Mouse (Mus musculus) embryonic facial prominence, embryonic 15.5 days (tissue): ENCODE data around the gene Cnih4. TPM values are rescaled to one million over a fixed set of nuclear protein-coding genes. Genes with fewer than 3 reads are reported as not detected.

Experiments
- ATAC-seq: fragments of 200-750 bp; cut with Nextera tagmentation; 2 replicates; pipeline ENCODE4 v1.8.0; 2017; ENCODE audit warnings: low read depth, moderate TSS enrichment; ENCODE audit not compliant: insufficient number of reproducible peaks, low FRiP score, low TSS enrichment
- H3K27ac ChIP-seq: fragments of 300-500 bp; sonication (generic); replicated peaks from 2 replicates; pipeline ENCODE4 v1.5.1; 2015; ENCODE audit warnings: mild to moderate bottlenecking, inconsistent platforms
- H3K27me3 ChIP-seq: fragments of 300-500 bp; sonication (generic); 2 replicates; pipeline ENCODE4 v1.6.1; 2015; ENCODE audit warnings: inconsistent platforms
- H3K36me3 ChIP-seq: fragments of 300-500 bp; sonication (generic); 2 replicates; pipeline ENCODE4 v1.6.1; 2015; ENCODE audit warnings: mild to moderate bottlenecking, inconsistent platforms
- H3K4me1 ChIP-seq: fragments of 300-500 bp; sonication (generic); 2 replicates; pipeline ENCODE4 v1.6.1; 2015; ENCODE audit warnings: inconsistent platforms
- H3K4me2 ChIP-seq: fragments of 300-500 bp; sonication (generic); replicated peaks from 2 replicates; pipeline ENCODE4 v1.6.1; 2015; ENCODE audit warnings: mild to moderate bottlenecking, inconsistent platforms
- H3K4me3 ChIP-seq: fragments of 300-500 bp; sonication (generic); replicated peaks from 2 replicates; pipeline ENCODE4 v1.5.1; 2015; ENCODE audit warnings: mild to moderate bottlenecking, inconsistent platforms
- H3K9ac ChIP-seq: fragments of 300-500 bp; sonication (generic); 2 replicates; pipeline ENCODE4 v1.6.1; 2015; ENCODE audit warnings: inconsistent platforms
- H3K9me3 ChIP-seq: fragments of 300-500 bp; sonication (generic); replicated peaks from 2 replicates; pipeline ENCODE4 v1.6.1; 2016; ENCODE audit warnings: inconsistent platforms
- WGBS: fragments of 180-500 bp; shearing (Covaris S2); methylation state at CpG from one replicate; pipeline ENCODE4 v1.1.7; 2015; 5-methylcytosine and 5-hydroxymethylcytosine counted together
- polyA plus RNA-seq: library from polyadenylated mRNA; unstranded; fragments of >200 nt; fragmentation: Nextera tagmentation; extraction: Ambion mirVana; gene quantifications from 2 replicates; pipeline ENCODE4 v1.2.1, GENCODE M21; 2015

Cnih4 gene
- 101 and 109 TPM in 2 replicates for polyA plus RNA-seq

DNA sequence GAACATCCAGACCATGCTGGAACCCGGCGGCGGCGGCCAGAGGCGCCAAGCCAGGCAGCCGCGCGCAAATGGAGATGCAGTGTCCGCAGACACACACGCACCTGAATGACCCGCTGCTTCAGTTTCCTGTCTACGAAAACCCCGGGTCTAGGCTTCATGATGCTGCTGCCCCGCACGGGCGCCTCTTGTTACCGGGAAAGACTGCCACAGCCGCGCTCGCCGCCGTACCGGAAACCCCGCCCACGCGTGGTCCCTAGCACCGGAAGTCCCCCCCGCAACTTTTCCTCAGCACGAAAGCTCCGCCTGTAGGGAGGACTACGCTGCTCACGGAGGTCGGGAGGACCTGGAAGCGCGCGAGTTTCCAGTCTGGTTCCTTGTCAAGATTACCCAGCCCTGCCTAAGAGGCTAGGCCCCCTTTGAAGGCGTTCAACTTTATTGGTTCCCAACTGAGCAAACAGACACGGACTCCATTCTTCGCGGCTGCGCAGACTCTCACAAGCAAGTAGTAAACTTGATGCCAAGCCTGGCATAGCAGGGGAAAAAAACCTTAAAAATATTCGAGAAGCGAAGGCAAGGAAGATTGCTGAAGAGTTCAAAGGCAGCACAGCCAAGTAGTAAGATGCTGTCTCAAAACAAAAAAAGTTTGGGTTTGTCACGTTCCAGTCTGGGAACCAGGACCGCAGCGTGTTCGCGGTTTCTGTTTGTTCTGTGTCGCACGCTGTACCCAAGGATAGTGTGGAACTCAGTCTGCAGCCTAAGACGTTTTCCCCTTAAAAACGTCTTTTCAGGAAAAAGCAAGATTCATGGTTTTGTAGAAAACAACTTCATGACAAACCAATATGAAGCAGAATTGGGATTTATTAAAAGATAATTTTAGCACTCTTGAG lies at the start of gene Cnih4, which contains the start of gene Nvl:
TSS of gene Cnih4 (plus strand) at position 744 of the 887 bp plus-strand sequence.
TSS of gene Nvl (minus strand) at position 255 of the 887 bp plus-strand sequence.
- Histone ChIP-seq H3K9me3 (no peaks in the 10 kb centered on the region), H3K4me2 (peak within 1 kb of the TSS; percentile 60), H3K4me1 (peaks cover 14% of the 10 kb centered on the region), H3K4me3 (peak within 1 kb of the TSS; percentile 84), H3K36me3 (peaks cover 22% of the 10 kb centered on the region), H3K27me3 (no peaks in the 10 kb centered on the region), H3K9ac (peak within 1 kb of the TSS; percentile 66), H3K27ac (peak within 1 kb of the TSS; percentile 93)
- WGBS, result under 1% methylated on average over 52 of the region's 52 CpGs
- peak; percentile 99 for ATAC-seq

DNA sequence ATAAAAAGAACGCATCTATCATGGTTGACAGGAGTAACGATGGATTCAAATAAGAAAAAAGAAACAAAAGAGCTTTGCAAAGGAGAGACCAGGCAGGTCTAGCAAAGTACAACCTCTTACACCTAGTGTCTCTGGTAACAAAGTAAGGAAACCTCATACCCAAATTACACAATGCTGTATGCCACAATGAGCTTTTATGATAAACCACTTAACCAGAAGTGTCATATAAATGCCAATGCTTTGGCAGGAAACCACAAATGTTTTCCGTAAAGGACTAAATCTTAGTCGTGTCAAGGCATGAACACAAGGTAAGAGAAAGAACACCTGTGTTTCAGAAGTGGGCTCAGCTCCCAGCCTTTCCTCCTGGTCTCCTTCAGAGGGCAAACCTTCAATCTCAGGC lies 27.4 kb upstream of the Cnih4 start:
- H3K4me2 ChIP-seq, result no peak overlapping the region
- no peak overlapping the region for H3K4me3 ChIP-seq
- H3K4me1 ChIP-seq, result no peaks in the 10 kb centered on the region
- no peak overlapping the region for H3K27ac ChIP-seq
- 84% methylated on average over 4 of the region's 4 CpGs for WGBS
- H3K36me3 ChIP-seq, result peaks cover 57% of the 10 kb centered on the region
- no peaks in the 10 kb centered on the region for H3K9me3 ChIP-seq
- no peak for ATAC-seq
- no peaks in the 10 kb centered on the region for H3K27me3 ChIP-seq
- no peak overlapping the region for H3K9ac ChIP-seq

DNA sequence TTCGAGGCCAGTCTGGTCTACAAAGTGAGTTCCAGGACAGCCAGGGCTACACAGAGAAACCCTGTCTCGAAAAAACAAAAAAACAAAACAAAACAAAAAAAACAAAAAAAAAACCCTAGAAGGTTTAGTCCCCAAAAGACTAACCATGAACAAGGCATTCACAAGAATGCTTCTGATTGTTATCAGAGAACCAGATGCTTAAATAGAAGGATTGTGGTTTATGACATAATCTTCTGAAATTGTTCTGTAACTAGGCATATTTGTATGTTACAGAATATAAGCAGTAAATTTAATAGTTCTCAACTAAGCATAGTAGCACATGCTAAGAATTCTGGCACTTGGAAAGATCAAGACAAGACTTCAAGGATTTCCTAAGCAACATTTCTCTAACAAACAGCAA lies 20.3 kb upstream of the Cnih4 start:
- WGBS, result 91% methylated on average over 2 of the region's 2 CpGs
- H3K36me3 ChIP-seq, result peaks cover 70% of the 10 kb centered on the region
- no peaks in the 10 kb centered on the region for H3K9me3 ChIP-seq
- H3K9ac ChIP-seq, result no peak overlapping the region
- ATAC-seq, result no peak
- H3K4me2 ChIP-seq, result no peak overlapping the region
- H3K27me3 ChIP-seq, result no peaks in the 10 kb centered on the region
- no peak overlapping the region for H3K4me3 ChIP-seq
- no peaks in the 10 kb centered on the region for H3K4me1 ChIP-seq
- no peak overlapping the region for H3K27ac ChIP-seq

DNA sequence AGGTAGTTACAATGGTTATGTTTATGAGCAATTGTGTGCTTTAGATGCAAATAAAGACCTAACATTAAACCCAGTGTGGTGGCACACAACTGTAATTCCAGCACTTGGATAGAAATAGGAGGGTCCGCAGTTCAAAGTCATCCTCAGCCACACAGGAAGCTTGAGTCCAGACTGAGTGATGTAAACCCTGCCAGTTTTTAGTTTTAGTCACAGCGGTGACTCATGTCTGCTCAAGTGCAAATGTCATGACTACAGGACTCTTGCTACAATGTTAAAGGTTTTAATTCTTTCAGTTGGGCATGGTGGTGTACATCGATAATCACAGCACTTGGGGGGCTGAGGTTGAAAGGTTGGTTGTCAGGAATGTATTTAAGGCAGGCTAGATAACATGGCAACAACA lies 18.6 kb upstream of the Cnih4 start:
- Histone ChIP-seq H3K27me3 (no peaks in the 10 kb centered on the region), H3K4me2 (no peak overlapping the region), H3K36me3 (peaks cover 74% of the 10 kb centered on the region), H3K9me3 (no peaks in the 10 kb centered on the region), H3K4me3 (no peak overlapping the region), H3K27ac (no peak overlapping the region), H3K9ac (no peak overlapping the region), H3K4me1 (no peaks in the 10 kb centered on the region)
- ATAC-seq, result no peak
- WGBS, result 95% methylated on average over 3 of the region's 3 CpGs

DNA sequence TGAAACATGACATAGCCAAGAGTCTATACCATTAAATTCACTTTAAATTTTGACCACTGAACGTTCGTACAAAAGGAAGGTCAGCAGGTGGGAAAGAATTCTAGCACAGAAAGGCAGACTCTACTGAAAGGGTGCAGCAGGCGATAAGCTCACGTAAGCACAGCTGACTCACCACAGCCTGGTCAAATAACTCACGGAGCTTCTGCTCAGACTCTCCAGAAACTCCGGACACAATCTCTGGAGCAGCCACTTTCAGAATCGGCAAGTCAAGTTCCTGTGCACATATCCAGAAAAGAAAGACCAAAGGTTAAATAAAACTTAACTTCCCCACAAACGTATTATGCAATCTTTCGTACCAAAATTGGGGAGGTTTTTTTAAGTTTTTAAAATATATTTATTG lies 17.7 kb upstream of the Cnih4 start:
- ATAC-seq, result no peak
- 93% methylated on average over 9 of the region's 9 CpGs for WGBS
- Histone ChIP-seq H3K4me2 (no peak overlapping the region), H3K36me3 (peaks cover 77% of the 10 kb centered on the region), H3K9me3 (no peaks in the 10 kb centered on the region), H3K4me3 (no peak overlapping the region), H3K4me1 (no peaks in the 10 kb centered on the region), H3K27ac (no peak overlapping the region), H3K27me3 (no peaks in the 10 kb centered on the region), H3K9ac (no peak overlapping the region)

DNA sequence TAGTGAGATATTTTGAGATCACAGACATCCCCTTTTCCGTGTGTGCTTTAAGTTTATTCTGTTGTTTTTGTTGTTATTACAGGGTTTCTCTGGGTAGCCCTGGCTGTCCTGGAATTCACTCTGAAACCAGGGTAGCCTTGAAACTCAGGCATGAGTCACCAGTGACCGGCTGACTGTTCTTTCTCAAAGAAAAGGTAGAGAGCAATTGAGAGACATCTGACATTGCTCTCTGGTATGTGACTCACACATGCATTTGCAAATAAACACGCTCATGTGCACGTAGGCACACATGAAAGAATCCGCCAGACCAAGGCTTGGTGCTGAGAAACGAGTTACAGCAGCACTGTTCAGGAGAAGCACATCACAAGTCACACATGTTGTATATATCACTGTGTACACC lies 12.6 kb upstream of the Cnih4 start:
- WGBS, result 96% methylated on average over 6 of the region's 6 CpGs

DNA sequence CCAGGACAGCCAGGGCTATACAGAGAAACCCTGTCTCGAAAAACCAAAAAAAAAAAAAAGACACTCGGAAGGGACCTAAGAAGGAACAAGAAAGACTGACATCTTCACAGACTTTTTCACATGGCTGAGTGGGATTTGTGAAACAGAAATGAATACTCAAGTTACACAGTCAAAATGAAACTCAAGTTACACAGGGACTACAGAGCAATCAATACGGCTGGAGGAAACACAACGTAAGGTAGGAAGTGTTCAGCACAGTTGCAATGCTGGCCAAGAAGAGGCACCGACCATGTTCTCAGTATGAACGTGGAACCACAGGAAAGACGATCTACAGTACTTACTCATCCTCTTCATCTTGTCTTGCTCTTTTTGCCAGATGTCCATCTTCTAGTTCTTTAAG lies 5.8 kb upstream of the Cnih4 start:
- H3K4me2 ChIP-seq, result no peak overlapping the region
- 86% methylated on average over 7 of the region's 7 CpGs for WGBS
- no peak overlapping the region for H3K9ac ChIP-seq
- no peaks in the 10 kb centered on the region for H3K27me3 ChIP-seq
- H3K4me1 ChIP-seq, result peaks cover 5% of the 10 kb centered on the region
- H3K9me3 ChIP-seq, result no peaks in the 10 kb centered on the region
- H3K27ac ChIP-seq, result no peak overlapping the region
- no peak for ATAC-seq
- H3K4me3 ChIP-seq, result no peak overlapping the region
- H3K36me3 ChIP-seq, result peaks cover 54% of the 10 kb centered on the region

More for the DNA sequence above, 12.6 kb upstream of the Cnih4 start:
- Histone ChIP-seq H3K27me3 (no peaks in the 10 kb centered on the region), H3K36me3 (peaks cover 75% of the 10 kb centered on the region), H3K9me3 (no peaks in the 10 kb centered on the region), H3K27ac (no peak overlapping the region), H3K4me2 (no peak overlapping the region), H3K4me3 (no peak overlapping the region), H3K4me1 (no peaks in the 10 kb centered on the region), H3K9ac (no peak overlapping the region)
- ATAC-seq, result no peak

DNA sequence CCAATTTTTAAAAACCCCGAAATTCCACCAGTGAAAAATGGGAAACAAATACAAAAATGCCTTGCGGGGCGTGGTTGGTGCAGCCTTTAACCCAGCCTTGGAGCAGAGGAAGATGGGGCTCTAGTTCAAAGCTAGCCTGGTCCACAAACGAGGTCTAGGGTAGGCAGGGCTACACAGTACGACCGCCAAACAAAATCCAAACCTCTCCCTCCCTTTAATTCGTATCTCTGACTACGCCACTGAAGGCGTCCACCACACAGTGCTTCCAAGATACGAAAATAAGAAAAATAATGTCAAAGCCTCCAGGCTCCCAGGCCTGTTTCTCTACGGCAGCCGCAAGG lies 914 bp upstream of the Cnih4 start:
- Histone ChIP-seq H3K27ac (peak overlapping the region; percentile 93; the same call in 1 of the 2 replicates), H3K9me3 (no peaks in the 10 kb centered on the region), H3K36me3 (peaks cover 22% of the 10 kb centered on the region), H3K9ac (peak overlapping the region; percentile 66), H3K4me3 (peak overlapping the region; percentile 84), H3K4me2 (peak overlapping the region; percentile 60), H3K4me1 (peaks cover 14% of the 10 kb centered on the region), H3K27me3 (no peaks in the 10 kb centered on the region)
- no peak; the same call in 1 of the 2 replicates for ATAC-seq
- 1% methylated on average over 12 of the region's 12 CpGs for WGBS

DNA sequence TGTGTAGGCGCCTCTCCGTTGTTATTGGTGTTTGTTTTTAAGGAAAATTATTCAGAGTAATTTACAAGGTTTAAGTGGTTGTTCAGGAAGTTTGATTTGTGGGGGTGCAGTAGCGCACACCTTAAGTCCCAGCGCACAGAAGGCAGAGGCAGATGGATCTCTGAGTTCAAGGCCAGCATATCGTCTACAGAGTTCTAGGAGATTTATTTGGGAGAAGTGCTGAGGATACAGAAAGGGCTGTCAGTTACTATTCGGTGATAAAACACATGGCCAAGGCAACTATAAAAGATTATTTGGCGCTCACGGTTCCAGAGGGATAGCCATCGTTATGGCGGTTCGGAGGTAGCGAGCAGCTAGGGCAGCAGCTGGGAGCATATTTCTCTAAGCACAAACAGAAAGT lies 473 bp downstream of the Cnih4 start:
- Histone ChIP-seq H3K4me2 (peak overlapping the region; percentile 60), H3K4me1 (peaks cover 14% of the 10 kb centered on the region), H3K27me3 (no peaks in the 10 kb centered on the region), H3K9ac (peak overlapping the region; percentile 66), H3K4me3 (peak overlapping the region; percentile 84), H3K36me3 (peaks cover 18% of the 10 kb centered on the region), H3K9me3 (no peaks in the 10 kb centered on the region), H3K27ac (peak overlapping the region; percentile 93)
- no peak for ATAC-seq
- WGBS, result 9% methylated on average over 12 of the region's 12 CpGs

DNA sequence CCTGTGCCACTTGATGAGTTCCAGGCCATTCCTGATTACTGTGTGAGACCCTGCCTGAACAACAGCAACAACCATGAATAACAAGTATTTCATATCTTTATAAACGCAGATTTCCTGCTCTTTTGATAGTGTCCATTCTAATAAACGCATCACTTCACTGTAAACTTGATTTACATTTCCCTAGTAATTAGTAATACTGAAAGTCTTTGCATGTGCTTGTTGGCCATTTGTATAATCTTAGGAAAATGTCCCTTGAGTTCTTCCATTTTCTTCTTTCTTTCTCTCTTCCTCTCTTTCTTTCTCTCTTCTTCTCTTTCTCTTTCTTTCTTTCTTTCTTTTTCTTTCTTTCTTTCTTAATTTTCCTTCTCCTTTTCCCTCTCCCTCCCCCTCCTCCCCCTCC lies 1.7 kb downstream of the Cnih4 start:
- no peaks in the 10 kb centered on the region for H3K9me3 ChIP-seq
- no peak overlapping the region for H3K4me2 ChIP-seq
- no peak overlapping the region for H3K9ac ChIP-seq
- no peak overlapping the region for H3K4me3 ChIP-seq
- no peak for ATAC-seq
- WGBS, result 94% methylated on average over 2 of the region's 2 CpGs
- H3K36me3 ChIP-seq, result peaks cover 6% of the 10 kb centered on the region
- H3K4me1 ChIP-seq, result peaks cover 14% of the 10 kb centered on the region
- H3K27me3 ChIP-seq, result no peaks in the 10 kb centered on the region
- no peak overlapping the region for H3K27ac ChIP-seq

DNA sequence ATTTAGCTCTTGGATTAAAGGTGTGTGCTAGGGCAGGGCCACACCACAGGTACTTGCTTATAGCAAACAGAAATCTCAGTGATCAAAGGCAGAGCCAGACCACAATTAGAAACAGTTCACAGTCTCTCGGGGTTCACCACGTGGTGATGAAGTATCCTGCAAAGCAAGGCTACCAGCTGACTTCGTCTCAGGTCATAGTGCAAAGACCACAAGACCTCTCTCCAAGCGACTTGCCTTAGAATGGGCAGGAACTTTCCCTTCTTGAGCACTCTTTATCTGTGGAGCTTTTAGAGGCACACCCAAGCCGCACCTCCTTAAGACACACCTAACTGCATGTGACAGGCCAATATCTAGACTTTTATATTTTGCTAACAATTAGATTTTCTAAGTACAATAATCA lies 4.0 kb downstream of the Cnih4 start:
- Histone ChIP-seq H3K9me3 (no peaks in the 10 kb centered on the region), H3K4me1 (peaks cover 14% of the 10 kb centered on the region), H3K4me3 (no peak overlapping the region), H3K9ac (no peak overlapping the region), H3K36me3 (no peaks in the 10 kb centered on the region), H3K4me2 (no peak overlapping the region), H3K27ac (no peak overlapping the region), H3K27me3 (no peaks in the 10 kb centered on the region)
- no peak for ATAC-seq
- WGBS, result 60% methylated on average over 5 of the region's 5 CpGs
